Comparison of ENCODE assay signal across 17 mouse cellular contexts in genomic region chr9:103591962-103592361, GRCm38 (mm10).
DNase-seq lines count a peak whose midpoint lies in the region; ATAC-seq and TF ChIP-seq lines count a peak whose summit lies in the region.
"Had no signal": no experiment of that assay in that cellular context is flagged by ENCODE, and none has a peak within 500 bp of the region (broad histone marks: within the 10 kb centered on the region; RNA-seq: fewer than 3 reads in every experiment).

No protein-coding gene starts in this region.

- no peak overlapping the region for H3K4me3 ChIP-seq in cerebellum, adult 2 months (replicated peaks; ENCODE audit: insufficient read depth, low read depth, low read length)
- H3K4me3 ChIP-seq: embryonic facial prominence, embryonic 13.5 days; forebrain, embryonic 12.5 days; heart, embryonic 15.5 days; hindbrain, embryonic 10.5 days; intestine, embryonic 15.5 days had no signal

- intact Hi-C loops in heart, postnatal 14 days (cut with DNase I): no loop called here

- DNase-seq in cerebellum, adult 2 months: peak; percentile 61 to 67
- DNase-seq in heart, adult 11 months: peak; percentile 76
- no peak for DNase-seq in heart, postnatal 14 days
- peak; percentile 63 for DNase-seq in brain, adult 2 months (ENCODE audit: low read depth, low spot score)
- DNase-seq in cerebellum, adult 9-11 months: peak; percentile 70
- DNase-seq in testis, postnatal 10 days (ENCODE audit: low spot score): no peak
- DNase-seq: adrenal gland, postnatal 10 days; gastrocnemius, postnatal 25 days; kidney, adult 18-20 months had no signal

- H3K27ac ChIP-seq in cerebellum, adult 2 months (ENCODE audit: insufficient read depth, low read length): peak overlapping the region; percentile 57; the same call in 1 of the 2 replicates
- H3K27ac ChIP-seq: embryonic facial prominence, embryonic 13.5 days; forebrain, embryonic 12.5 days; hindbrain, embryonic 10.5 days; hindbrain, embryonic 14.5 days; intestine, embryonic 15.5 days had no signal

- 43% methylated on average over 4 of the region's 4 CpGs for WGBS in cerebellum, adult 2 months

- peaks cover 26% of the 10 kb centered on the region for H3K4me1 ChIP-seq in cerebellum, adult 2 months (ENCODE audit: control insufficient read depth, insufficient read depth, low read length)
- H3K4me1 ChIP-seq: intestine, embryonic 15.5 days had no signal

- no peaks in the 10 kb centered on the region for H3K27me3 ChIP-seq in cerebellum, adult 2 months (ENCODE audit: control insufficient read depth, insufficient read depth, low read length)
- H3K27me3 ChIP-seq: embryonic facial prominence, embryonic 13.5 days; forebrain, embryonic 12.5 days; heart, embryonic 15.5 days; intestine, embryonic 15.5 days had no signal

- no peak for ATAC-seq in cerebellum, adult (ENCODE audit: insufficient number of reproducible peaks, low FRiP score, low TSS enrichment)
- ATAC-seq: forebrain, embryonic 16.5 days; intestine, embryonic 15.5 days had no signal

- no peak for TF ChIP-seq POLR2A in cerebellum, adult 2 months (IDR thresholded peaks at IDR 0.05; ENCODE audit: borderline replicate concordance, insufficient read depth, low read length)

- no peak for TF ChIP-seq CTCF in cerebellum, adult 2 months (IDR thresholded peaks at IDR 0.05; ENCODE audit: borderline replicate concordance, insufficient read depth, low read depth, low read length)

Comparison
In these comparisons a context has a peak if more than half of its experiments do, and no peak if none do; other contexts are left out.
1. DNase-seq: peak in cerebellum, adult 2 months (2 of 2), heart, adult 11 months (single experiment), brain, adult 2 months (single experiment) and cerebellum, adult 9-11 months (single experiment); none in heart, postnatal 14 days (0 of 2) and testis, postnatal 10 days (single experiment).